Mouse (Mus musculus) heart, embryonic 10.5 days (tissue): ENCODE data around the gene Gm45261. TPM values are rescaled to one million over a fixed set of nuclear protein-coding genes. Genes with fewer than 3 reads are reported as not detected.

Experiments used
- DNase-seq: peaks from one replicate; pipeline ENCODE4 v3.0.0-alpha.2; 2017; ENCODE audit warnings: low spot score
- H3K27ac ChIP-seq: fragments of 300-500 bp; sonication (generic); 2 replicates; pipeline ENCODE4 v1.5.1; 2016; ENCODE audit warnings: mild to moderate bottlenecking
- H3K27me3 ChIP-seq: fragments of 300-500 bp; sonication (generic); 2 replicates; pipeline ENCODE4 v1.6.1; 2016; ENCODE audit warnings: mild to moderate bottlenecking; ENCODE audit not compliant: poor library complexity, insufficient read depth, severe bottlenecking
- H3K36me3 ChIP-seq: fragments of 300-500 bp; sonication (generic); 2 replicates; pipeline ENCODE4 v1.6.1; 2016; ENCODE audit warnings: mild to moderate bottlenecking, moderate library complexity
- H3K4me1 ChIP-seq: fragments of 300-500 bp; sonication (generic); 2 replicates; pipeline ENCODE4 v1.6.1; 2016; ENCODE audit warnings: mild to moderate bottlenecking
- H3K4me3 ChIP-seq: fragments of 300-500 bp; sonication (generic); 2 replicates; pipeline ENCODE4 v1.5.1; 2016; ENCODE audit warnings: mild to moderate bottlenecking, moderate library complexity
- H3K9me3 ChIP-seq: fragments of 300-500 bp; sonication (generic); 2 replicates; pipeline ENCODE4 v1.6.1; 2016; ENCODE audit warnings: mild to moderate bottlenecking, moderate library complexity
- WGBS: fragments of 180-500 bp; shearing (Covaris S2); methylation state at CpG from one replicate; pipeline ENCODE4 v1.1.7; 2016; 5-methylcytosine and 5-hydroxymethylcytosine counted together
- polyA plus RNA-seq: library from polyadenylated mRNA; unstranded; fragments of >200 nt; fragmentation: Nextera tagmentation; extraction: Ambion mirVana; gene quantifications from 2 replicates; pipeline ENCODE4 v1.2.1, GENCODE M21; 2016

Gm45261 gene
- polyA plus RNA-seq, 1 experiment from 2014 or later: not detected

DNA sequence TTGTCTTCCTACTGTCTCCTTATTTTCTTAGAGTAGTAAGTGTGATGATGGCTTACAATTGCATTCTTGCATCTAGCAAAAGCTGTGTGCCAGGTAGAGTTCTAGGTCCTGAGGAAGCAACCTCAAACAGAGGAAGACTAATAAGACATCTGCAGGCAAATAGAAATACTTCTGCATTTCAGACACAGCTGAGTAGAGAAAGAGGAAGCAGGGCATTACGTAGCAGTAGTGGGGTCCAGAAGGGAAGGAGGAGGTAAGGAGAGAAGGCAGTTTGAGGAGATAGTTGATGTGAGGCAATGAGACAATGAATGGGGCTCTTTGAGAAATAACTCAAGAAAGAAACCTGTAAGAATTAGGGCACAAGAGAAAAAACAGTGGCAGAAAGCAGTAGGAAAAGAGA, 59.3 kb downstream of the Gm45261 start:
- no peaks in the 10 kb centered on the region for H3K4me1 ChIP-seq
- no peaks in the 10 kb centered on the region for H3K9me3 ChIP-seq
- 78% methylated on average over 1 of the region's 1 CpGs for WGBS
- no peaks in the 10 kb centered on the region for H3K27me3 ChIP-seq
- no peak overlapping the region for H3K4me3 ChIP-seq
- no peak overlapping the region for H3K27ac ChIP-seq
- no peak for DNase-seq
- no peaks in the 10 kb centered on the region for H3K36me3 ChIP-seq

Other genes with a start within 250 kb of the Gm45261 start
- 0.11 and 0.36 TPM in 2 replicates for gene Fam124b, start 243.0 kb downstream of the Gm45261 start, polyA plus RNA-seq
- 20.0 and 26.2 TPM in 2 replicates for gene Cul3, start 121.0 kb downstream of the Gm45261 start, polyA plus RNA-seq